Mouse (Mus musculus) liver, embryonic 16.5 days (tissue): ENCODE measurements around the gene Prpf19. TPM values are rescaled to one million over a fixed set of nuclear protein-coding genes. Genes with fewer than 3 reads are reported as not detected.
A peak's percentile ranks its signal among the peaks of the same experiment; 100 is the strongest.

Source experiments
- ATAC-seq: fragments of 200-750 bp; cut with Nextera tagmentation; 2 replicates; pipeline ENCODE4 v1.8.0; 2017; ENCODE audit warnings: low read depth, mild to moderate bottlenecking, moderate number of reproducible peaks, moderate library complexity
- H3K27ac ChIP-seq: fragments of 300-500 bp; sonication (generic); 2 replicates; pipeline ENCODE4 v1.5.1; 2014; ENCODE audit warnings: mild to moderate bottlenecking, low read length
- H3K27me3 ChIP-seq: fragments of 300-500 bp; sonication (generic); 2 replicates; pipeline ENCODE4 v1.6.1; 2014; ENCODE audit warnings: low read depth, low read length, mixed read lengths; ENCODE audit not compliant: control insufficient read depth, insufficient read depth
- H3K36me3 ChIP-seq: fragments of 300-500 bp; sonication (generic); 2 replicates; pipeline ENCODE4 v1.6.1; 2014; ENCODE audit warnings: mild to moderate bottlenecking; ENCODE audit not compliant: control insufficient read depth, insufficient read depth
- H3K4me1 ChIP-seq: fragments of 300-500 bp; sonication (generic); 2 replicates; pipeline ENCODE4 v1.6.1; 2014; ENCODE audit warnings: low read depth, low read length, mixed read lengths; ENCODE audit not compliant: control insufficient read depth
- H3K4me2 ChIP-seq: fragments of 300-500 bp; sonication (generic); 2 replicates; pipeline ENCODE4 v1.6.1; 2014; ENCODE audit warnings: low read depth, low read length, mixed read lengths
- H3K4me3 ChIP-seq: fragments of 300-500 bp; sonication (generic); 2 replicates; pipeline ENCODE4 v1.5.1; 2014; ENCODE audit warnings: low read depth, mild to moderate bottlenecking, low read length
- H3K9ac ChIP-seq: fragments of 300-500 bp; sonication (generic); 2 replicates; pipeline ENCODE4 v1.6.1; 2014; ENCODE audit warnings: low read depth, low read length
- H3K9me3 ChIP-seq: fragments of 300-500 bp; sonication (generic); replicated peaks from 2 replicates; pipeline ENCODE4 v1.6.1; 2016; ENCODE audit warnings: low read length; ENCODE audit not compliant: control insufficient read depth
- WGBS: fragments of 180-500 bp; shearing (Covaris S2); extraction: QIAGEN DNeasy Blood & Tissue Kit; methylation state at CpG from one replicate; pipeline ENCODE4 v1.1.7; 2014; ENCODE audit not compliant: insufficient replicate concordance; 5-methylcytosine and 5-hydroxymethylcytosine counted together
- polyA plus RNA-seq: library from polyadenylated mRNA; unstranded; fragments of >200 nt; fragmentation: Nextera tagmentation; extraction: Ambion mirVana; gene quantifications from 2 replicates; pipeline ENCODE4 v1.2.1, GENCODE M21; 2015

Prpf19 gene
- polyA plus RNA-seq, result 11.7 and 12.2 TPM in 2 replicates

GRCm38 (mm10) chr19:10895016-10895528, at the start of gene Prpf19:
Gene Prpf19, plus strand, starts transcription at chr19:10895231.
- H3K4me1 ChIP-seq, result peaks cover 13% of the 10 kb centered on the region
- ATAC-seq, result peak; percentile 97
- H3K4me2 ChIP-seq, result peak within 1 kb of the TSS; percentile 80
- H3K9me3 ChIP-seq, result no peaks in the 10 kb centered on the region
- peaks cover 6% of the 10 kb centered on the region for H3K36me3 ChIP-seq
- peak within 1 kb of the TSS; percentile 82 for H3K9ac ChIP-seq
- peak within 1 kb of the TSS; percentile 78 for H3K27ac ChIP-seq
- peak within 1 kb of the TSS; percentile 84 for H3K4me3 ChIP-seq
- WGBS, result under 1% methylated on average over 42 of the region's 43 CpGs
- no peaks in the 10 kb centered on the region for H3K27me3 ChIP-seq

- Histone ChIP-seq H3K4me3 (no peak overlapping the region), H3K9ac (no peak overlapping the region), H3K4me2 (no peak overlapping the region), H3K9me3 (no peaks in the 10 kb centered on the region), H3K27me3 (no peaks in the 10 kb centered on the region), H3K27ac (no peak overlapping the region), H3K36me3 (no peaks in the 10 kb centered on the region), H3K4me1 (no peaks in the 10 kb centered on the region)
- 54% methylated on average over 3 of the region's 3 CpGs for WGBS
- ATAC-seq, result no peak
Measured at GRCm38 (mm10) chr19:10845454-10845853, 49.6 kb upstream of the Prpf19 start.

GRCm38 (mm10) chr19:10846150-10846549, 48.9 kb upstream of the Prpf19 start:
- no peaks in the 10 kb centered on the region for H3K4me1 ChIP-seq
- H3K9me3 ChIP-seq, result no peaks in the 10 kb centered on the region
- H3K27ac ChIP-seq, result no peak overlapping the region
- no peak overlapping the region for H3K9ac ChIP-seq
- 64% methylated on average over 7 of the region's 7 CpGs for WGBS
- no peaks in the 10 kb centered on the region for H3K27me3 ChIP-seq
- H3K36me3 ChIP-seq, result no peaks in the 10 kb centered on the region
- H3K4me2 ChIP-seq, result no peak overlapping the region
- H3K4me3 ChIP-seq, result no peak overlapping the region
- ATAC-seq, result no peak

GRCm38 (mm10) chr19:10847311-10848087, 47.5 kb upstream of the Prpf19 start:
- H3K27ac ChIP-seq, result no peak overlapping the region
- no peak overlapping the region for H3K4me3 ChIP-seq
- H3K27me3 ChIP-seq, result no peaks in the 10 kb centered on the region
- ATAC-seq, result no peak
- H3K9me3 ChIP-seq, result no peaks in the 10 kb centered on the region
- WGBS, result 36% methylated on average over 3 of the region's 3 CpGs
- no peaks in the 10 kb centered on the region for H3K4me1 ChIP-seq
- H3K9ac ChIP-seq, result no peak overlapping the region
- H3K4me2 ChIP-seq, result no peak overlapping the region
- no peaks in the 10 kb centered on the region for H3K36me3 ChIP-seq

GRCm38 (mm10) chr19:10855422-10855821, 39.6 kb upstream of the Prpf19 start:
- Histone ChIP-seq H3K9me3 (no peaks in the 10 kb centered on the region), H3K4me2 (no peak overlapping the region), H3K27me3 (no peaks in the 10 kb centered on the region), H3K9ac (no peak overlapping the region), H3K27ac (no peak overlapping the region), H3K36me3 (no peaks in the 10 kb centered on the region), H3K4me3 (no peak overlapping the region), H3K4me1 (no peaks in the 10 kb centered on the region)
- no peak for ATAC-seq
- 58% methylated on average over 3 of the region's 3 CpGs for WGBS

GRCm38 (mm10) chr19:10856520-10856919, 38.5 kb upstream of the Prpf19 start:
- Histone ChIP-seq H3K4me1 (no peaks in the 10 kb centered on the region), H3K27ac (no peak overlapping the region), H3K4me2 (no peak overlapping the region), H3K36me3 (no peaks in the 10 kb centered on the region), H3K9ac (no peak overlapping the region), H3K4me3 (no peak overlapping the region), H3K9me3 (no peaks in the 10 kb centered on the region), H3K27me3 (no peaks in the 10 kb centered on the region)
- WGBS, result 37% methylated on average over 2 of the region's 2 CpGs
- no peak for ATAC-seq

GRCm38 (mm10) chr19:10860072-10860497, 34.9 kb upstream of the Prpf19 start:
- H3K9ac ChIP-seq, result no peak overlapping the region
- no peaks in the 10 kb centered on the region for H3K36me3 ChIP-seq
- no peak overlapping the region for H3K27ac ChIP-seq
- no peaks in the 10 kb centered on the region for H3K4me1 ChIP-seq
- WGBS, result 54% methylated on average over 22 of the region's 22 CpGs
- no peak overlapping the region for H3K4me2 ChIP-seq
- H3K27me3 ChIP-seq, result no peaks in the 10 kb centered on the region
- H3K4me3 ChIP-seq, result no peak overlapping the region
- H3K9me3 ChIP-seq, result no peaks in the 10 kb centered on the region
- no peak for ATAC-seq

GRCm38 (mm10) chr19:10866351-10866750, 28.7 kb upstream of the Prpf19 start:
- Histone ChIP-seq H3K27ac (no peak overlapping the region), H3K4me1 (peaks cover 3% of the 10 kb centered on the region; the same call in 1 of the 2 replicates), H3K9me3 (no peaks in the 10 kb centered on the region), H3K4me3 (no peak overlapping the region), H3K36me3 (no peaks in the 10 kb centered on the region), H3K27me3 (peaks cover 15% of the 10 kb centered on the region), H3K4me2 (no peak overlapping the region), H3K9ac (no peak overlapping the region)
- WGBS, result 71% methylated on average over 13 of the region's 13 CpGs
- ATAC-seq, result no peak

GRCm38 (mm10) chr19:10867946-10868622, 26.9 kb upstream of the Prpf19 start:
- Histone ChIP-seq H3K36me3 (no peaks in the 10 kb centered on the region), H3K4me2 (no peak overlapping the region), H3K9me3 (no peaks in the 10 kb centered on the region), H3K4me1 (peaks cover 3% of the 10 kb centered on the region; the same call in 1 of the 2 replicates), H3K27me3 (peaks cover 15% of the 10 kb centered on the region), H3K4me3 (no peak overlapping the region), H3K9ac (no peak overlapping the region), H3K27ac (no peak overlapping the region)
- WGBS, result 31% methylated on average over 5 of the region's 5 CpGs
- no peak for ATAC-seq
